In the genomic region with DNA sequence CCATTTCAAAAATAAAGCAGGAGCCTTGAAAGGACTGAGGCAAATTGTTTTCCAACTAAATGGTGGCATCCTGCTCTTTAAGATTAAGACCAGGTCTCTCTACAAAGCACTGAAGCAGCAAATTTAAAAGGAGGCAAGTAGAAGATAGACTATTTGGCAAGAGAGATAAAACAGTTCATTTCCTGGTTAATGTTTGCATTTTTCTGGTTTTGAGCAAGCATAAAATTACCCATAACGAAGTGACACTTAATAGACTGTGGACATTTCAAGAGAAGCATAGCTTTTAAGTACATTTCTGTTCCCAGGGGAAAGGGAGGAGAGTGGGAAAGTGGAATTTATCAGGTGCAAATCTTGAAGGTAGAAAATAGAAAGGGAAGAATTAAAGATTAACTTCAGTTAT, we compare ENCODE assay signal across 18 mouse cellular contexts.
"Had no signal": no experiment of that assay in that cellular context is flagged by ENCODE, and none has a peak within 500 bp of the region (broad histone marks: within the 10 kb centered on the region; RNA-seq: fewer than 3 reads in every experiment).

No protein-coding gene starts in this region.

- ATAC-seq: liver, postnatal 0 days; midbrain, embryonic 13.5 days; midbrain, embryonic 15.5 days had no signal

- H3K9me3 ChIP-seq: liver, embryonic 13.5 days; liver, embryonic 15.5 days; megakaryocyte, embryonic 14.5 days; midbrain, embryonic 13.5 days; midbrain, embryonic 15.5 days; neural tube, embryonic 12.5 days; stomach, embryonic 15.5 days had no signal

- H3K27me3 ChIP-seq: liver, embryonic 13.5 days; liver, embryonic 15.5 days; megakaryocyte, embryonic 14.5 days; midbrain, embryonic 13.5 days; midbrain, embryonic 15.5 days; neural tube, embryonic 12.5 days; stomach, embryonic 15.5 days had no signal

- H3K4me2 ChIP-seq: liver, embryonic 11.5 days; liver, embryonic 13.5 days; liver, embryonic 15.5 days; midbrain, embryonic 11.5 days; midbrain, embryonic 13.5 days; midbrain, embryonic 15.5 days; neural tube, embryonic 12.5 days; stomach, embryonic 15.5 days had no signal

- H3K27ac ChIP-seq: liver, embryonic 13.5 days; liver, embryonic 15.5 days; macrophage; midbrain, embryonic 13.5 days; midbrain, embryonic 15.5 days; neural tube, embryonic 12.5 days; stomach, embryonic 15.5 days; stomach, postnatal 0 days had no signal

- H3K4me1 ChIP-seq: liver, embryonic 13.5 days; liver, embryonic 15.5 days; megakaryocyte, embryonic 14.5 days; midbrain, embryonic 13.5 days; midbrain, embryonic 15.5 days; neural tube, embryonic 12.5 days; stomach, embryonic 15.5 days had no signal

- H3K4me3 ChIP-seq: liver, embryonic 13.5 days; liver, embryonic 15.5 days; megakaryocyte, embryonic 14.5 days; midbrain, embryonic 13.5 days; midbrain, embryonic 15.5 days; neural tube, embryonic 12.5 days; stomach, embryonic 15.5 days had no signal

- H3K36me3 ChIP-seq: liver, embryonic 13.5 days; liver, embryonic 15.5 days; midbrain, embryonic 13.5 days; midbrain, embryonic 15.5 days; neural tube, embryonic 12.5 days; stomach, embryonic 15.5 days had no signal

- H3K9ac ChIP-seq: liver, embryonic 13.5 days; liver, embryonic 15.5 days; liver, postnatal 0 days; midbrain, embryonic 13.5 days; midbrain, embryonic 15.5 days; neural tube, embryonic 12.5 days; stomach, embryonic 15.5 days had no signal

- DNase-seq: liver; liver, embryonic 13.5 days; liver, postnatal 0 days; lung, postnatal 14 days; right cerebral cortex, postnatal 14 days; thymus, adult 2 months; thymus, postnatal 25 days; thymus, postnatal 4 days had no signal
